Mouse (Mus musculus): Measurements from ENCODE around the gene Jup.
"Not testable (repeated sequence)": the region's sequence is repeated elsewhere in the genome, so short reads cannot be mapped to it uniquely, and the experiment has no call there.

Jup gene

DNA sequence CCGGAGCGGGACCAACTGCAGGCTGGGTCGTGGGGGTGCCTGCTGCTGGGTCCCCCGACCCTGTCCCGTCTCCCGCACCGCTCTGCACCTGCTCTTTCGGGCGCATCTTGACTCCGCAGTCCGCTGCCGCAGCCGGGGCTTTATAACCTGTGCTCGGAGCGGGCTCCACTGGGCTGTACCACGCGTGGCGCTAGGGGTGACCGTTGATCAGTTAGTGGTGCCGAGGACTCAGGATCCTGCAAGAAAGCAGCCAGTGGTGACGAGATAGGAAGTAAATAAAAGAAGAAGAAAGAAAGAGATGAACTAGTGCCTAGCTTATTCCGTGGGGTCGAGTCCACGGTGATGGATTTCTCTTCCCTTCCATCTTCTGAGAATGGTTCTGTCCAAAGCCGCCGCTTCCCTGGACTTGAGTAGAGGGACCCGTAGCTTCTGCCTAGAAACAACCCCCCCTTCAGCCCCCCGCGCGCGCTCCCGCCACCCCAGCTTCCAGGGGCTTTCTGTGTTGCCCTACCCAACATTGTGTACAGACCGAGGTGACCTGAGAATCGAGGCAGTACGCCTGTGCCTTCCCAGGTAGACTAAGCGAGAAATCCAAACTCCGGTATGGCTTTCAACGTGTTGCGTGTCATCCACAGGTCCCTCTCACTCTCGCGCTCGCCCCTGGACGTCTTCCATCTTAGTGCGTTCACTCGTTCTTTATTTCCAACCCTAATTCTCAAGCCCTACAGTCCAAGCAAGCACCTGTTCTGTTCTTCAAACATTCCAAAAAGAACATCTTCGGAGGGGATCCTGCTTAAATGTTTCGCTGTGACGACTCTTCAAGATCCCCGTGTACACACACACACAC is 41.4 kb downstream of the Jup start, which contains the start of gene Hap1:
Gene Hap1 (minus strand): TSS at position 157 of the 847 bp plus-strand sequence.
- DNase-seq = peak; percentile 93

DNA sequence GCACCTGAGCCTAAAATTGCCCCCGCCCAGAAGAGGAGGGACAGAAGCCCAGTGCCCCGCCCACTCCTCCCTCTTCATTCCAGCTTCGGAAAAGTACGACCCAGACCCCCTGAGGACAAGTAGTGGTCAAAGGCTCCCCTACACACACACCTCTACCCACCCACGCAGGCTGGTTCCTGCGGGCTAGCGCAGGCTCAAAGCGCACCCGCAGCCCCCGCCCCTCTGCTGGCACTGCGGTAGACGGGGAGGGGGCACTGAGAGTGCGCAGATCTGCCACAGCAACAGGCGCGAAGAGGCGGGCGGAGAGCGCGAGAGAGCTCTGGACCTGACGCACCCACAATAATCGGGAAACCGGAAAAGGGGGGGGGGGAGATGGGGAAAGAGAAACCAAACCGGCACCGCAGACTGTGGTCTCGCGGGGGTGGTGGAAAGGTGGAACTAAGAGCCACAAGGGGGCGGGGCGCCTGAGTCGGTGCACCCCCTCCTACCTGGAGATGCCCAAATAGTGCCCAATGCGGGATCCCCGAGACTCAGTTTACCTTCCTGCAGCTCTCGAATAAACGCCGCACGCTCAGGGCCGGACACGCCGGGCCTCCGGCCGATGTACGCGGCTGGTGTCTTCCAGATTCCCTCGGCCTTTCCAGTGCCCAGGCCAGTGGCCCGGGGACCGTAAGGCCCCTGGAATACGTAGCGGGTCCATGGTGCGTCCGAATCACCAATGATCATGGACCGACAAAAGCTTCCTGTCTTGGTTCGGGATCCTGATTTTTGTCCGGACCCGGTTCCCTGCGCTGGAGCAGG is 42.2 kb downstream of the Jup start:
- DNase-seq = peak; percentile 69

DNA sequence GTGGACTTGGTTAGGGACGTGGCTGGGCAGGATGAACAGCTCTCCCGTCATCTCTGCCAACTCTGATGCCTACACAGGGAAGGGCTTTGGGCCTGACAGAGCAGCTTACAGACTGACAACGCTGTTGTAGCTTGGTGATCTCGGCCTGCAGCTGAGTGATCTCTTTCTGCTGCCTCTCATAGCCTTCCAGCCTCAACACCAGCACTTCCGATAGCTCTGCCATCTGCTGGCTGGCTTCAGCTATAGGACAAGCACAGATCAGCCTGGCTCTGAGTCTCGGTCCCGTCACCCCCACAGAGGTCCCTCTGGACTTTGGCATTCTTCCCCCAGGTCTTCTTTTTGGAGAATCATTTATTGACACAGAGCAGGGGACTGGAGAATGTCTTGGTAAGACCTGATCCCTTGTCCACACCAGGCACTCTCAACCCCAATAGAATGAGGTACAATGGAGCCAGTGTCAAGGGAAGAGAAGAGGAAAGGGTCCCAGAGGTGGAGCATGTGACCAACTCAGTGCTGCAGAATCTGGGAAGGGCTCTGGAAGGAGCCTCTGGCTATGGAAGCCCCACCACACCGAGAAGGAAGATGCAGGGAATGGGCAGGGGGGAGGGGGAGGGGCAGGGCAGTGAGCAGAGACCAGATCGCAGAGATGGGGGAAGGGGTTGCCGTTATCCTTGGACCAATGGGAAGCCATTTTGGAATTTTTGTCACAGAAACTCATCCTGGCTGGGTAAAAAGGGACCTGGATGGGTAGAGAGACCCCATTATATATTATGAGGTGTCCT is 45.3 kb downstream of the Jup start:
- peak; percentile 63 for DNase-seq

DNA sequence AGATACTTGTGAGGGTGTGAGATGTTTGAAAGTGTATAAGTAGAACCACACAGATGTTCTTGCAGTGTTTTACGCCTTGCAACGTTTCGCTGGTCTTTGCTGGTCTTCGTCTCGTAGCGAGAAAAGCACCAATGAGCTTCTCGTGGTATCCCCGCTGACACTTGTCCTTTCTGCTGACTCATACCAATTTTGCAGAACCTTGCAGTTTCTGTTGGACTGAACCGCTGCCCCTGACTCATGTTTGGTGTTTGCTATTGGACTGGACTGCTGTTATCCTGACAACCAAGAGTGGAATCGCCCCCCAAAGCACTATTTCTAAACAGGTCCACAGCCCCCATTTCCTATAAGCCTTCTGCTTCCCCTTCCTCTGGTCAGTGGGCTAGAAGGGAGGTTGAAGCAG is 53.3 kb downstream of the Jup start:
- no peak for DNase-seq

DNA sequence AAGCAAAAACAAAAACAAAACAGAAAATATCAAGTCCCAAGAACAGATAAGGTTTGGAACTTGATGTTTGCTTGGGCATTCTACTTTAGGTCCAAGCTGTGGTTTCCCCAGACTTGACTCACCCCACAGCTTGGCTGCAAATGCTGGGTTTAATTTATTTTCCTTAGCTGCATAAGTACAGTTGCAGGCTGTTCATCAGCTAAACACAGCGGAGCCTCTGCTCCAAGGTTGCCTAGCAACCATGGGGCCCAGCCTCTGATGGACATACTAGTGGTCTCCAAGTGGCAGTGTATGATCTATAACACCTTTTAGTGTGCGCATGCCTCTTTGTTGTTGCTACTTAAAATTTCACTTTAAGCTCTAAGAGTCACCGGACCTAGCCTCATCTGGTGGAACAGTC is 61.8 kb downstream of the Jup start:
- DNase-seq = peak; percentile 76

DNA sequence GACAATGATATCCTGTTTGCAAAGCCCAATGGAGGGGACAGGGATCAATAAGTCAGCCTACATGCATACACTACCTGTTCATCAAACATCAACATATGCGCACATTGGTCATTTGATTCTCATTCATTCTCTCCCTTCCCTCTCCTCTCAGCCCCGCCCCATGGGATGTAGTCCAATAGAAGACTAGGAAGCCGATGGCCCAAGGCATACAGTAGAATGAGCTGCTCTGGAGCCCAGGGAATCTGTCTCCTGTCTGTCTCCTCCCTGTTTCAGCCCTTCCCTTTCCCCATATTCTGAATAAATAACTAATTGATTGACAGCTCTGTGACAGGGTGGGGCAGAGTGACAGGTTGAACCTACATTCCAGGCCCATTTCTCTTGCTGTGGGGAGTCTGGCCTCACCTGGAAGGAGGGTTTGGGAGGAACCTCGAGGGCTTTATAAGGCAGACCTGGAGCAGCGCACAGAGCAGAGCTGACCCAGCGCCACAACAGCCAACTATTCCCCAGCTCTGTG is 63.6 kb downstream of the Jup start, which contains the start of gene Gast:
Gene Gast (plus strand): TSS at position 464 of the 514 bp plus-strand sequence.
- DNase-seq = no peak

DNA sequence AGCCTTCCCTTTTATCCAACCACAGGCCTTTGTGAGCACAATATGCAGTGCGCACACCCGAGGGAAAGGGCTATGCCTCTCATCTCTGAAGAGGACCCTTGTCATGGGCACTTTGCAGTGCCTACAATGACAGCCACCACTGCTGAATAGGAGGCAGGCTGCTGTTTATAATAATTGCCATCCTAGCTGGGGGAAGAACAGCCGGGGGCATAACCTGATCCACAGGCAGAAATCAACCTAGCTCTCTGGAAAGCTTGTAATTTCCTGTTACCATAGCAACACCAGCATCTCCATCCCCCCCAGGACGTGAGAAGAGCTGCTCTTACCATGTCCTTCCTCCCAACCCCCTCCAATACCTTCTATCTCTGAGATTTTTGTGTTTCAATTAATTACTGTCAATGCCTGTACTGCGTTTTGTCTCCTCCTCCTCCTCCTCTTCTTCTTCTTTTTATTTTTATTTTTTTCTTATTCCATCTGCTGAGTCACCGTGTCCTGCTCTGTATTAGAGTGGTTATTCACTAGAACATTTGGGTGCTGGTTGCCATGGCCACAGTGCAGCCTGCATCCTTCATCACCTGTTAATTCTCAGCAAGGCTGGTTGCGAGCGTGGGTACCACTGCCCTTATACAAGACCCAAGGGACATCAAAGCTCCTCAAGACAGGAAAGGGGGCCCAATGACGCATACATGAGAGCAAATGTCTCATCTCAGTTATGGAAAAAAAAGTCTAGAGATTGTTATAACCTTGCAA is 64.6 kb downstream of the Jup start:
- DNase-seq = peak; percentile 77

DNA sequence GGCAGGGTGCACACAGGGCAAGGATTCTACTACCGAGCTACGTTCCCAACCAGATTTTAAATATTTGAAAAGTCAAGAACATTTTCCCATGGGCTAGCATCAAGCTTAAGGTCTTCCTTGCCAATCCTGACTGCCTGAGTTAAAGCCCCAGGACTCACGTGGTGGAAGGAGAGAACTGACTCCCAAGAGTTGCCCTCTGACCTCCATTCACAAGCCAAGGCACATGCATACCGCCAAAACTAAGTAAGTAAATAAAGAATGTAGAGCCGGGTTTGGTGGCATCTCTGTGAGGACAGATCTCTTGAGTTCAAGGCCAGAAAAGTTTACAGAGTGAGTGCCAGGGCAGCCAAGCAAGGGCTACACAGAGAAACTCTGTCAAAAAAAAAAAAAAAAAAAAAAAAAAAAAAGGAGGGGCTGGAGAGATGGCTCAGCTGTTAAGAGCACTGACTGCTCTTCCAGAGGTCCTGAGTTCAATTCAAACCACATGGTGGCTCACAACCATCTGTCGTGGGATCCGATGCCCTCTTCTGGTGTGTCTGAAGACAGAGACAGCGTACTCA is 66.7 kb downstream of the Jup start:
- DNase-seq = not testable (repeated sequence)

DNA sequence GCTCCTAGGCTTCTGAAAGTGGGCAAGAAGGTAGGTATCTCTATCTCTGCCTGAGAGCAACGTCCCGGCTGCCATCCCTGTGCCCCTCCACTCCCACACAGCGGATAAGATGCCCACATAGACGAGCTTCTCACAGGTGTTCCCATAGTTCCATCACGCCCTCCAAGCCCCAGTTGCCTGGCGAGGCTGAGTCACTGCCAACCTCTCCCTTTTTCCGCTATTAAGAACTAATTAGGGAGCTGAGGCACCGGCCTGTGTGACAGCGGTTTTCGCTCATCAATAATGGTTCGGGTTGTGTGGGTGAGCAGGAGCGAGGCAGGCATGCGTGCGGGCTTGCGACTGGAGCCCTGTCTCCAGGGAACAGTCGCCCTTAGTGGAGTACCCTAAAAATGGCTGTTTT is 67.3 kb downstream of the Jup start:
- DNase-seq = no peak

DNA sequence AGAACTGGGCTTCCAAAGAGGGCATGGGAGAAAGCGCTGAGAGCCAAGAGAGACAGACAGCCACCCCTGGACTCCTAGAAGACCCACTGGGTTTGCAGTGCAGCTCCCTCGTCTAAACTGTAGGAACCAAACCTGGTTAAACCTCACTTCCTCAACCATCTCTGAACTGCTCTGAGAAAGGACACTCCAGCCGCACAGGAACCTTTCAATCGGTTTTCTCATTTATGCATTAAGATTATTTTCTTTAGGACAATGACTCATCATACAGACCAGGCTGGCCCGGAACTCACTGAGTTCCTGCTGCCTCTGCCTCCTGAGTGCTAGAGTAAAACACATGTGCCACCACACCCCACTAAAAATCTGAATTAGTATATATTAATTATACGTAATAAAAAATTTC is 69.8 kb downstream of the Jup start:
- no peak for DNase-seq

DNA sequence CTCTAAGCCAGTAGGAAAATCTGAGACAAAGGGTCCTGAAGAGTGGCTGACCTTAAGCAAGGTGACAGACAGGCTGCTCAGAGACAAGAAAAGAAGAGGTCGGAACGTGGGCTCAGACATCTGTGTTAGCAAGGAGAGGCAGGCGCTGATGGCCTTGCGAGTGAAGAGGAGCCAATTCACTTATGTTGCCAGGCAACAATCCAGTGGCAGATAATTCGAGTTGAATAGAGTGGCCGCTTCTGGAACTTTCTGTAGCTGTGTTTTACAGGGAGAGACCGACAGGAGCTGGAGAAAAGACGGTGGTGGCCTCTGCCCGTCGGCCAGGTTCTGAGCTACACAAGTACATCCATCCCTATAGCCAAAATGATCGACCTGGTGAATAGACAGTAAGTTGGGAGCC is 70.2 kb downstream of the Jup start:
- DNase-seq = no peak

DNA sequence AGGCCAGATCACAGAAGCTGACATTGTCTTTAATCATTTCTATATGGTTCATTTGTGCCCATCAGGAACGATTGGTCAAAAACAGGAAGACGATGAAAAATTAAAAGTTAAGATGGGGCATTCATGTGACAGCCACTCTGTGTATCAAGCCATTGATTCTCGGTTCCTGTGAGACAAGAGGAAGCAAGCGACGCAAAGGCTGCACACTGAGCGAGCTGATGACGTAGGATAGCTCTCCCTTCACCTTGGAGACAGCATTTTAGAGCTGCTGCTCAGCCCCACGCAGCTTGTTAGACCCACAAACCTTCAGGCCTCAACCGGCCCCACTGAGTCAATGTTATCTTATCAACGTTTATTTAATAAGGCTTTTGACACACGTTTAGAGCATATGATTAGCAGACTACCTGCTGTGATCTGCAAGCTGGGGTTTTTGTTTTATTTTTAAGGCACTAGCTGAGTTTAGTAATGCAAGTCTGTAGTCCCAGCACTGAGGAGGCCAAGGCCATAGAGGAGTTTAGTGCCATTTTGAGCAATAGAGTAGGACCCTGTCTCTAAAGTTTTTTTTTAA is 72.4 kb downstream of the Jup start:
- no peak for DNase-seq

DNA sequence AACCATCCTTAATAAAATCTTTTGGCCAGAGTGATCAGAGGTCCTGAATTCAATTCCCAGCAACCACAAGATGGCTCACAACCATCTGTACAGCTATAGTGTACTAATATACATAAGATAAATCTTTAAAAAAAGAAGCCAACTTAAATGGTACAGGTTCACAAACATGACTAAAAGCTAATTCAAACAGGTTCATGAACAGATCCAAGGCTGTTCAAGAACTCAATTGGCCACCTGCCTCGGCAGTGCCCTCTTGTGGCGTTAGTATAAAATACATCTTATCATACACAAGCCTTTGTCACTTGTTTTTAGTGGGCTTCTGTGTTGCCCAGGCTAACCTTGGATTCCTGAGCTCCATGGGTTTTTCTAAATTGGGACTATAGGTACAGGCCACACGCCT is 74.0 kb downstream of the Jup start:
- DNase-seq = peak; percentile 85

DNA sequence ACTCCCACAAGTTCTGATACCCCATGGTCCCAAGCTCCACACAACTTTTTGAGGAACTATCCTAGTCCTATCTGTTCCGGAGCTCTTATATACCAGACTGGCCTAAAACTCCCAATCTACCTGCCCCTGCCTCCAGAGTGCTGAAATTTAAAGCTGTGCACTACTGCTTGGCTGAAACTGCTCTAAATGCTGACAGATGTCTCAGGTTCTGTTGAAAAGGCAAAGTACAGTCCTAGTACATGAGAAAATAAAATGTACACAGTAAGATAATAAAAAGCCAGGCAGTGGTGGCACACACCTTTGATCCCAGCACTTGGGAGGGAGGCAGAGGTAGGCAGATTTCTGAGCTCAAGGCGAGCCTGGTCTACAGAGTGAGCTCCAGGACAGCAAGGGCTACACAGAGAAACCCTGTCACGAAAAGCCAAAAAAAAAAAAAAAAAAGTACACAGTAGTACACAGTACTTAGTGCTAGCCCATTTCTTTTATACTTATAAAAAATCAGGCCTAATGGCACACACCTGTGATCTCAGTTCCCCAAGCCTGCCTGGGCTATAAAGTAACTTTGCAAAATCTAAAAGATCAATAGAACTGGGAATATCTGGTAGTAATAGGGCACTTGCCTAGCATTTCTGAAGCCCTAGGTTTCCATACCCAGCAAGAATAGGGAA is 74.8 kb downstream of the Jup start:
- DNase-seq = no peak

DNA sequence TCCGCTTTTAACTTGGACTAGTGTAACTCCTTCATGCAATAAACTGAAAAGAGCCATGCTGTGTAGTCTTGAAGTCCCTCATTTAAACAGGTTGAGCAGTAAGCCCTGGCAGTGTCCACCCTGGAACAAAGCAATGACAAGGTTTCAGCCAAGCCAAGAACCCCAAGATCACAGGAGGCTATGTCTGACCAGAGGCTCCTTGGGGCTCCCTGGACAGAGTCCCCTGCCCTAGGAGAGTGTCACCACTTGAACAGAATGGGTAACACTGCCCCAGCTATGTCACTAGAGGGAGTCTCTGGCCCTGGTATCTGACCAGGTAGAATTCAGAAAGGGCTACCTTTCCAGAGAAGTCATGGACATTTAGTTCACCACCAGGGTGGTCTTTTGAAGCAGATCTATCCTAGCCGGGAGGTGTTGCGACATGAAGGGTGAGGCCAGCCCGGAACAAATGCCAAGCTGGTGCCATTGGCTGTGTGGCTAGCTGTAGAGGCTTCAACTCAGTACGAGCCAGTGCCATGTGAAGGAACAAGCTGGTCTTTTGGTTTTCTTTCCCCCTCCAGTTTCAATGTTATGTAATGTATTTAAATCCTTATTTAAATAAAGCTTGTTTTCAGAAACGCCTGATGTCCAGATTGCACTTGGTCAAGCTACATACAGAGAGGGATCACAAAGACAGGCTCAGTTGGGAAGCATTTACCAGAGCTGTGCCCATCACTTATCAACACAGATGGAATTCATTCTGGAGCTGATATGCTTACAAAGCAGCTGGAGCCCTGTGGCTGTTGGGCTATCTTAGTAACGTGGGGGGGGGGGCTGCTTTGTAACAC is 75.9 kb downstream of the Jup start:
- DNase-seq = not testable (repeated sequence)

DNA sequence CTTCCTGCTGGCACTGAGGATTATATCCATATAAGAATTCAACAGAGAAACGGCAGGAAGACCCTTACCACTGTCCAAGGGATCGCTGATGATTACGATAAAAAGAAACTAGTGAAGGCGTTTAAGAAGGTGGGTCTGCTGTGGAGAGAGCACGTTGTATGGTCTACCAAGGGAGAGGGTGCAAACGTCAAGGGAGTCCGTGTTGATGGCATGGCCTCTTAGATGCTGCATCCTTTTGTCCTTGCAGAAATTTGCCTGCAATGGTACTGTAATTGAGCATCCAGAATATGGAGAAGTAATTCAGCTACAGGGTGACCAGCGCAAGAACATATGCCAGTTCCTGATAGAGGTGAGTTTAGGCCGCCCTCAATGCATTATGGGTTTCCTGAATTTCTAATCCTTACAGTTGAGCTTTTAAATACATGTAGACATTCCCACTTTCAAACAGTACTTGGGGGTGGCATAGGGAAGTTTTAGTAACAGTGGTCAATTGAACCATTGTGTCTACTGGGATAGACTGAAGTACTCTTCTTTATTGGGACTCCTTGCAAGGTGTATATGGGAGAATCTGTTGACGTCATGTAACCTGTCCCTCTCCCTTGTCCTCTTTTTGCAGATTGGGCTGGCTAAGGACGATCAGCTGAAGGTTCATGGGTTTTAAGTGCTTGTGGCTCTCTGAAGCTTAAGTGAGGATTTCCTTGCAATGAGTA is 76.7 kb downstream of the Jup start:
- not testable (repeated sequence) for DNase-seq

DNA sequence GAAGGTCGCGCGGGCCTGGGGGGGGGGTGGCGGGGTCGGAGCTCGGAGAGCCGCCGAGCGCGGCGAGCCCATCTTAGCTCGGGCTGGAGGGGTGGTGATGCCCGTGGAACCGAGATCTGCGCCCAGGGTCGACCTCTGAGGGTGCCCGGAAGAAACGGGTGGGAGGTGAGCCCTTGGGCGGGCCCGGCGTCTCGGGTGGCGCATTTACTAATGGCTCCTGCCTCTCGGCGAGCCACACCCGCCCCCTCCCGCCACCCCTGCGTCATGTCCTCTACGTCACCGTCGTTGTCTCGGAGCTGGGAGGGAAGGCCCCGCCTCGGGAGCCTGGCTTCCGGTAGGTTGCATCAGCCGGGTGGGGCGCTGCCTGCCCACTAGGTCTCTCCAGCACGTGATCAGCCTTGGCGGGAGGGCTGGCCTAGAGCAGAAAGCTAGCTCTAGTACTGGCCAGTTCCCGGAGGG is 77.4 kb downstream of the Jup start:
- DNase-seq = peak; percentile 98

DNA sequence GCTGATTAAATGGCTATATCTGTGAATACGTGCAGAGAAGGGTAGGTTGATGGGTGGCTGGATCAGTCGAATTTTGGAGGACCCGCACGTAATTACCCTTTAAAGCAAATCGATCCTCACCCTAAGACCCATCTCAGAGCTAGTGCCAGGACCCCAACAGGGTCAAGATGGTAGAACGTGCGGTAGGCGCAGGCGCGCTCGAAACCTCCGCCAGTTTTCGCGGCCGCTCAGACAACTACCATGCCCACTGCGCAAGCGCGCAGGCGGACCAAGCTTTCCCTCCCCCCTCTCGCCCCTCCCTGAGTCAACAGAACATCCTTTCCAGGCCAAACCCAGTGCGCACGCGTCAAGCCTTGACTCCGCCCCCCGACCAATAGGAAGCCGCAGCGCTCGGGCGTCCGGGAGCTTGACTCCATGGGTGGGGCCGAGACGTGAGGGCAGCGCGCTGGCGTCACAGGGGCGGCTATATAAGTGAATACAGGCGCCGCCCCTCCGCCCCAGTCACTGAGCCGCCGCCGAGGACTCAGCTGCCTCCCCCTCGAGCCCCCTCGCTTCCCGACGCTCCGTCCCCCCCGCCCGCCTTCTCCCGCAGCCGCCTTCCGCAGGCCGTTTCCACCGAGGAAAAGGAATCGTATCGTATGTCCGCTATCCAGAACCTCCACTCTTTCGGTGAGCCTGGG is 77.9 kb downstream of the Jup start, which contains the start of gene Eif1:
Gene Eif1 (plus strand): TSS at position 394 of the 680 bp plus-strand sequence.
- peak; percentile 100 for DNase-seq

All from retina, postnatal 1 day (tissue).